Mouse (Mus musculus) MEL (cell line): Measurements from ENCODE around the gene Gm20388. TPM values are rescaled to one million over a fixed set of nuclear protein-coding genes. Genes with fewer than 3 reads are reported as not detected.

Experiments used
- DNase-seq: peaks from one replicate; pipeline ENCODE4 v3.0.0; 2011; ENCODE audit warnings: low read depth, low spot score
- H3K27ac ChIP-seq: 2 replicates; pipeline ENCODE4 v1.5.1; 2012; ENCODE audit warnings: low read depth, mild to moderate bottlenecking, control low read depth, low read length, moderate library complexity; ENCODE audit not compliant: control insufficient read depth
- H3K27me3 ChIP-seq, 2 experiments: fragments of 150-350 bp in 1 of 2; sonication (generic) in 1 of 2; 2 replicates each; pipeline ENCODE4 v1.6.1; 2012; ENCODE audit warnings: low read length in 2 of 2, mild to moderate bottlenecking in 2 of 2, improper control_type of control experiment in 1 of 2, moderate library complexity in 1 of 2; ENCODE audit not compliant: insufficient read depth in 2 of 2, control insufficient read depth in 1 of 2
- H3K36me3 ChIP-seq, 2 experiments: 2 replicates each; pipeline ENCODE4 v1.6.1; 2012 to 2014; ENCODE audit warnings: low read length in 2 of 2, improper control_type of control experiment in 1 of 2, inconsistent platforms in 1 of 2, mild to moderate bottlenecking in 1 of 2; ENCODE audit not compliant: insufficient read depth in 2 of 2, control insufficient read depth in 1 of 2
- H3K4me1 ChIP-seq, 2 experiments: fragments of 150-350 bp in 1 of 2; sonication (generic) in 1 of 2; 2 replicates each; pipeline ENCODE4 v1.6.1; 2012; ENCODE audit warnings: low read length in 2 of 2, improper control_type of control experiment in 1 of 2, mild to moderate bottlenecking in 1 of 2; ENCODE audit not compliant: insufficient read depth in 2 of 2, control insufficient read depth in 1 of 2
- H3K4me3 ChIP-seq, 2 experiments: fragments of 150-350 bp in 1 of 2; sonication (generic) in 1 of 2; 2 replicates each; pipeline ENCODE4 v1.5.1; 2012; ENCODE audit warnings: low read depth in 2 of 2, low read length in 2 of 2, mild to moderate bottlenecking in 2 of 2, moderate library complexity in 2 of 2, control low read depth in 1 of 2, improper control_type of control experiment in 1 of 2; ENCODE audit not compliant: control insufficient read depth in 1 of 2, insufficient read depth in 1 of 2
- H3K79me2 ChIP-seq: 2 replicates; pipeline ENCODE4 v1.6.1; 2012; ENCODE audit warnings: mild to moderate bottlenecking, low read length, moderate library complexity; ENCODE audit not compliant: control insufficient read depth, poor library complexity, insufficient read depth
- H3K9ac ChIP-seq: 2 replicates; pipeline ENCODE4 v1.6.1; 2012; ENCODE audit warnings: low read depth, mild to moderate bottlenecking, control low read depth, low read length, moderate library complexity; ENCODE audit not compliant: control insufficient read depth, poor library complexity, severe bottlenecking
- H3K9me3 ChIP-seq: fragments of 150-350 bp; sonication (generic); replicated peaks from 2 replicates; pipeline ENCODE4 v1.6.1; 2012; ENCODE audit warnings: mild to moderate bottlenecking, low read length, improper control_type of control experiment, moderate library complexity; ENCODE audit not compliant: insufficient read depth
- BHLHE40 ChIP-seq: IDR thresholded peaks from 2 replicates; pipeline ENCODE4 v1.6.1; 2012; ENCODE audit warnings: low read depth, mild to moderate bottlenecking, inconsistent platforms, low read length, improper control_type of control experiment, borderline replicate concordance
- CTCF ChIP-seq, 3 experiments: IDR thresholded peaks in 2 of 3; conservative IDR thresholded peaks in 1 of 3; 2 replicates each; pipeline ENCODE4 v1.5.1; 2011 to 2012; ENCODE audit warnings: low read length in 3 of 3, low read depth in 2 of 3, mild to moderate bottlenecking in 2 of 3, improper control_type of control experiment in 1 of 3, inconsistent platforms in 1 of 3, mixed read lengths in 1 of 3, moderate library complexity in 1 of 3; ENCODE audit not compliant: control insufficient read depth in 1 of 3, insufficient read depth in 1 of 3, poor library complexity in 1 of 3, severe bottlenecking in 1 of 3
- E2F4 ChIP-seq: IDR thresholded peaks from 2 replicates; pipeline ENCODE4 v1.6.1; 2011; ENCODE audit warnings: low read depth, low read length, improper control_type of control experiment, borderline replicate concordance
- EP300 ChIP-seq, 2 experiments: IDR thresholded peaks; 2 replicates each; pipeline ENCODE4 v1.6.1; 2011; ENCODE audit warnings: improper control_type of control experiment in 2 of 2, low read length in 2 of 2, low read depth in 1 of 2, mild to moderate bottlenecking in 1 of 2
- GATA1 ChIP-seq: IDR thresholded peaks from 2 replicates; pipeline ENCODE4 v1.6.1; 2011; ENCODE audit warnings: low read depth, low read length, improper control_type of control experiment
- HCFC1 ChIP-seq: IDR thresholded peaks from 2 replicates; pipeline ENCODE4 v1.6.1; 2012; ENCODE audit warnings: low read depth, mild to moderate bottlenecking, inconsistent platforms, low read length, improper control_type of control experiment, moderate library complexity
- JUND ChIP-seq: IDR thresholded peaks from 2 replicates; pipeline ENCODE4 v1.6.1; 2011; ENCODE audit warnings: low read depth, mild to moderate bottlenecking, improper control_type of control experiment, low read length
- MAFK ChIP-seq: IDR thresholded peaks from 2 replicates; pipeline ENCODE4 v1.6.1; 2011; ENCODE audit warnings: low read depth, mild to moderate bottlenecking, low read length, improper control_type of control experiment, borderline replicate concordance
- MAX ChIP-seq: IDR thresholded peaks from 2 replicates; pipeline ENCODE4 v1.6.1; 2011; ENCODE audit warnings: low read length, improper control_type of control experiment
- MEF2A ChIP-seq: IDR thresholded peaks from 2 replicates; pipeline ENCODE4 v1.6.1; 2014; ENCODE audit warnings: low read depth, mild to moderate bottlenecking, inconsistent platforms, low read length, improper control_type of control experiment; ENCODE audit not compliant: poor library complexity, insufficient replicate concordance, severe bottlenecking; ENCODE audit errors: extremely low read depth
- MYB ChIP-seq: IDR thresholded peaks from 2 replicates; pipeline ENCODE4 v1.6.1; 2011; ENCODE audit warnings: mild to moderate bottlenecking, low read depth, low read length, improper control_type of control experiment
- NELFE ChIP-seq: IDR thresholded peaks from 2 replicates; pipeline ENCODE4 v1.6.1; 2011; ENCODE audit warnings: low read depth, low read length, improper control_type of control experiment
- NRF1 ChIP-seq: IDR thresholded peaks from 2 replicates; pipeline ENCODE4 v1.6.1; 2014; ENCODE audit warnings: low read depth, mild to moderate bottlenecking, inconsistent platforms, low read length, improper control_type of control experiment, moderate library complexity; ENCODE audit not compliant: poor library complexity, insufficient read depth, severe bottlenecking
- POLR2A ChIP-seq, 2 experiments: IDR thresholded peaks; 2 replicates each; pipeline ENCODE4 v1.6.1; 2011 to 2012; ENCODE audit warnings: low read length in 2 of 2, mild to moderate bottlenecking in 2 of 2, control low read depth in 1 of 2, improper control_type of control experiment in 1 of 2, low read depth in 1 of 2, moderate library complexity in 1 of 2; ENCODE audit not compliant: control insufficient read depth in 1 of 2, insufficient read depth in 1 of 2, poor library complexity in 1 of 2
- POLR2AphosphoS2 ChIP-seq: IDR thresholded peaks from 2 replicates; pipeline ENCODE4 v1.6.1; 2011; ENCODE audit warnings: low read length, improper control_type of control experiment
- POLR2AphosphoS5 ChIP-seq: IDR thresholded peaks from 2 replicates; pipeline ENCODE4 v1.6.1; 2012; ENCODE audit warnings: low read depth, borderline replicate concordance, mild to moderate bottlenecking, inconsistent platforms, low read length, moderate library complexity, mixed read lengths
- RAD21 ChIP-seq: IDR thresholded peaks from 2 replicates; pipeline ENCODE4 v1.6.1; 2011; ENCODE audit warnings: mild to moderate bottlenecking, low read depth, low read length, improper control_type of control experiment
- RCOR1 ChIP-seq: IDR thresholded peaks from 2 replicates; pipeline ENCODE4 v1.6.1; 2012; ENCODE audit warnings: low read depth, mild to moderate bottlenecking, inconsistent platforms, low read length, improper control_type of control experiment
- SIN3A ChIP-seq: IDR thresholded peaks from 2 replicates; pipeline ENCODE4 v1.6.1; 2012; ENCODE audit warnings: low read length, improper control_type of control experiment, inconsistent platforms
- SMC3 ChIP-seq: IDR thresholded peaks from 2 replicates; pipeline ENCODE4 v1.6.1; 2011; ENCODE audit warnings: low read depth, low read length, improper control_type of control experiment
- TBP ChIP-seq: IDR thresholded peaks from 2 replicates; pipeline ENCODE4 v1.8.0; 2011; ENCODE audit warnings: low read depth, low read length, improper control_type of control experiment
- UBTF ChIP-seq: IDR thresholded peaks from 2 replicates; pipeline ENCODE4 v1.6.1; 2012; ENCODE audit warnings: low read depth, mild to moderate bottlenecking, inconsistent platforms, low read length, improper control_type of control experiment, moderate library complexity, borderline replicate concordance; ENCODE audit not compliant: insufficient read depth
- USF1 ChIP-seq: IDR thresholded peaks from 2 replicates; pipeline ENCODE4 v1.6.1; 2014; ENCODE audit warnings: low read depth, mild to moderate bottlenecking, inconsistent platforms, low read length, improper control_type of control experiment, moderate library complexity
- ZC3H11A ChIP-seq: IDR thresholded peaks from 2 replicates; pipeline ENCODE4 v1.6.1; 2012; ENCODE audit warnings: low read depth, mild to moderate bottlenecking, inconsistent platforms, low read length, improper control_type of control experiment
- ZKSCAN1 ChIP-seq: IDR thresholded peaks from 2 replicates; pipeline ENCODE4 v1.6.1; 2012; ENCODE audit warnings: low read depth, mild to moderate bottlenecking, inconsistent platforms, low read length, improper control_type of control experiment, moderate library complexity
- polyA plus RNA-seq, 2 experiments: library from polyadenylated mRNA; stranded (reverse) in 1 of 2; unstranded in 1 of 2; fragments of >175 nt in 1 of 2; fragments of >200 nt in 1 of 2; gene quantifications; 2 replicates each; pipeline versions ENCODE4 v1.2.1 to v1.2.4; 2012; ENCODE audit warnings: low replicate concordance in 2 of 2, low read depth in 1 of 2; ENCODE audit not compliant: insufficient read length in 2 of 2, insufficient read depth in 1 of 2, missing spikeins in 1 of 2
- total RNA-seq: library from RNA; depleted of rRNA; stranded (reverse); fragments of 300-350 nt; gene quantifications from 2 replicates; pipeline ENCODE4 v1.2.3, GENCODE M21; 2012

Gm20388 gene
- total and polyA plus RNA-seq, 3 experiments: 11.1 to 17.8 TPM; not detected in 1

GRCm38 (mm10) chr8:122354157-122354556 lies 2443.5 kb downstream of the Gm20388 start:
- no peaks in the 10 kb centered on the region for H3K9me3 ChIP-seq
- no peak overlapping the region for H3K4me3 ChIP-seq
- no peaks in the 10 kb centered on the region for H3K79me2 ChIP-seq
- TF ChIP-seq GATA1: no peak
- TF ChIP-seq E2F4: no peak
- no peak for TF ChIP-seq RAD21
- no peak for TF ChIP-seq POLR2AphosphoS2
- TF ChIP-seq NRF1: no peak
- TF ChIP-seq EP300 (IDR thresholded peaks at IDR 0.05; ENCODE audit: low read depth in 1 of 2, low read length in 2 of 2): no peak
- TF ChIP-seq BHLHE40: no peak
- no peak for TF ChIP-seq MYB
- TF ChIP-seq POLR2AphosphoS5: no peak
- no peak for TF ChIP-seq TBP
- TF ChIP-seq RCOR1: no peak
- no peak for TF ChIP-seq POLR2A (IDR thresholded peaks at IDR 0.05; ENCODE audit: control insufficient read depth in 1 of 2, insufficient read depth in 1 of 2, low read depth in 1 of 2, low read length in 2 of 2, poor library complexity in 1 of 2)
- TF ChIP-seq UBTF: no peak
- no peak for TF ChIP-seq SMC3
- no peak for TF ChIP-seq SIN3A
- TF ChIP-seq MEF2A: no peak
- no peak for TF ChIP-seq NELFE
- no peak overlapping the region for H3K27ac ChIP-seq
- no peak for DNase-seq
- no peaks in the 10 kb centered on the region for H3K27me3 ChIP-seq
- H3K36me3 ChIP-seq: peaks cover 0 to 22% of the 10 kb centered on the region in 2 experiments; a peak in 2 of 4 replicates
- peaks cover 9 to 34% of the 10 kb centered on the region in 2 experiments for H3K4me1 ChIP-seq
- H3K9ac ChIP-seq: no peak overlapping the region

DNA sequence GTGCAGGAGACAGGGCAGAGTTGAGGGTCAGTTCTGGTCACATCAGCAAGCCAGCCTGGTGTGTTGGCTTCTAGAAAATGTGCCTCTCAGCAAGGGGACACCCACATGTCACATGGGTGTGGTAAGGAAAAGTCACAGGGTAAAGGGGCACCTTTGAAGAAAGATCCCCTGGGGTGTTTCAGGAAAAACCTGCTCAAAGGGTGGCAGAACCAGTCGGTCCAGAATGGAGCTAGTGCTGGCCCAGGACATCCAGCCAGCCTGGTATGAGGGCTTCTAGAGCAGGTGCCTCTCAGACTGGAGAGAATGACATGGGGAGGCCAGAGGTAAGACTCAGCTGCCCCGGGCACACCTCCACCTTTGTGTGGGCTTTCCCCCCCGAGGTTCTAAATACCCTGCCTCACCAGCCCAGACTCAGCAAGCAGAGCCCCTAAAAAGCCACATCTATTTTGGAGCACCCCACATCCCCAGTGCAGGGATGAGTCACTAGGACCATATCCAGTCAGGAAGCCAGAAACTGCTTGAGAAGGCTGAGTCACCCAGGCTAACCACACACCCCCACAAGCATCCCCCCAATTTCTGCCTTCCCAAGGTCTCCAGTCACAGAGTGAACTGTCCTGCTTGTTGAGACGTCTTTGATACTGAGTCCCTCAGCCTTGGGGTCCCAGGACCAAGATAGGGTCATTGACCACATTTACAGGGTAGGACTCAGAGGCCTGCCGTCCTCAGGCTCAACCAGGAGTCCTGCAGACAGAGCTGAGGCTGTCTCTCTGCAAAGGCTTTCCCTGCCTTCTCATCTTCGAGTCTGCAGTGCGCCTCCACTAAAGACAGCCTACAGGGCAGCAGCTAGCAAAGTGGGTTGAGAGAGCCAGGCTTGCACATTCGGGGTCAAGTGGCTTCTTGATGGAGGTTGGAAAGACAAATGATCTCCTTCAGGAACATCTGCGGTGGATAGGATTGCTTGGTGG lies 2445.3 kb downstream of the Gm20388 start:
- no peak overlapping the region for H3K27ac ChIP-seq
- no peak for TF ChIP-seq HCFC1
- no peak for TF ChIP-seq SIN3A
- no peak for TF ChIP-seq MEF2A
- TF ChIP-seq MAX: no peak
- no peak for TF ChIP-seq ZKSCAN1
- TF ChIP-seq ZC3H11A: no peak
- no peak for TF ChIP-seq SMC3
- no peak for TF ChIP-seq NRF1
- TF ChIP-seq USF1: no peak
- no peak for TF ChIP-seq RCOR1
- no peak for TF ChIP-seq CTCF (IDR thresholded peaks at IDR 0.05 in 2 of 3, conservative IDR thresholded peaks at IDR 0.05 in 1 of 3; ENCODE audit: control insufficient read depth in 1 of 3, insufficient read depth in 1 of 3, low read depth in 2 of 3, low read length in 3 of 3, poor library complexity in 1 of 3, severe bottlenecking in 1 of 3)
- 0 out of 2 replicates have a peak, but pooled peaks have one; percentile 34 for TF ChIP-seq JUND
- peak in 1 of 2 experiments; percentile 22; a peak in 1 of 4 replicates for TF ChIP-seq EP300 (IDR thresholded peaks at IDR 0.05; ENCODE audit: low read depth in 1 of 2, low read length in 2 of 2)
- TF ChIP-seq MAFK: no peak
- TF ChIP-seq GATA1: no peak
- H3K36me3 ChIP-seq: peaks cover 0 to 10% of the 10 kb centered on the region in 2 experiments; a peak in 2 of 4 replicates
- no peaks in the 10 kb centered on the region for H3K27me3 ChIP-seq
- H3K4me3 ChIP-seq: no peak overlapping the region
- peaks cover 0 to 20% of the 10 kb centered on the region in 2 experiments; a peak in 2 of 4 replicates for H3K4me1 ChIP-seq
- H3K79me2 ChIP-seq: no peaks in the 10 kb centered on the region
- no peak overlapping the region for H3K9ac ChIP-seq
- DNase-seq: peak; percentile 70
- no peaks in the 10 kb centered on the region for H3K9me3 ChIP-seq
